Mouse (Mus musculus): ENCODE results near the gene Ldlrad3. TPM values are rescaled to one million over a fixed set of nuclear protein-coding genes. Genes with fewer than 3 reads are reported as not detected.

Ldlrad3 gene
- total RNA-seq, 4 experiments from 2014 or later: 6.3 to 7.4 (median 7.0) TPM

Other genes starting within 250 kb of the Ldlrad3 start
- gene Trim44, start 221.4 kb upstream of the Ldlrad3 start, total RNA-seq (2022): 10 to 100 TPM; 71.9 to 85.6 (median 76.8) TPM